Mouse (Mus musculus) liver, embryonic 18 days (tissue): ENCODE data around the gene Caskin2. TPM values are rescaled to one million over a fixed set of nuclear protein-coding genes. Genes with fewer than 3 reads are reported as not detected.

Experiments
- polyA plus RNA-seq: library from polyadenylated mRNA; depleted of rRNA; stranded (reverse); fragments of >200 nt; gene quantifications from 2 replicates; pipeline ENCODE4 v1.2.3, GENCODE M21; 2012; rRNA removed

Caskin2 gene
- 4.7 and 5.5 TPM in 2 replicates for polyA plus RNA-seq

GRCm38 (mm10) chr11:115813507-115814296, at the start of gene Caskin2:
TSS of gene Caskin2 (minus strand) at chr11:115813639.

GRCm38 (mm10) chr11:115858354-115858753, 44.9 kb upstream of the Caskin2 start, which contains the start of gene Myo15b:
TSS of gene Myo15b (plus strand) at chr11:115858406.

GRCm38 (mm10) chr11:115823774-115824740, 10.6 kb upstream of the Caskin2 start, which contains the start of gene Llgl2:
TSS of gene Llgl2 (plus strand) at chr11:115824049.

GRCm38 (mm10) chr11:115814605-115815450, 1.4 kb upstream of the Caskin2 start, which contains the start of gene Tsen54:
TSS of gene Tsen54 (plus strand) at chr11:115814724.

GRCm38 (mm10) chr11:115765103-115765606, 48.3 kb downstream of the Caskin2 start, which contains the start of gene Tmem94:
TSS of gene Tmem94 (plus strand) at chr11:115765433.

Other genes starting within 250 kb of the Caskin2 start
- gene Nup85, start 249.2 kb downstream of the Caskin2 start, polyA plus RNA-seq: 52.3 and 55.6 TPM in 2 replicates
- gene Mrps7, start 209.7 kb downstream of the Caskin2 start, polyA plus RNA-seq: 23.3 and 24.4 TPM in 2 replicates
- 6.7 and 8.1 TPM in 2 replicates for gene Gga3, start 209.6 kb downstream of the Caskin2 start, polyA plus RNA-seq
- gene Mif4gd, start 200.7 kb downstream of the Caskin2 start, polyA plus RNA-seq: 35.3 and 35.9 TPM in 2 replicates
- 7.8 and 8.4 TPM in 2 replicates for gene Slc25a19, start 185.3 kb downstream of the Caskin2 start, polyA plus RNA-seq
- gene Grb2, start 105.0 kb downstream of the Caskin2 start, polyA plus RNA-seq: 22.1 and 25.3 TPM in 2 replicates
- 7.4 and 8.5 TPM in 2 replicates for gene Tmem94, start 48.2 kb downstream of the Caskin2 start, polyA plus RNA-seq
- 8.9 and 9.4 TPM in 2 replicates for gene Tsen54, start 1.1 kb upstream of the Caskin2 start, polyA plus RNA-seq
- 23.6 and 26.0 TPM in 2 replicates for gene Llgl2, start 10.4 kb upstream of the Caskin2 start, polyA plus RNA-seq
- gene Myo15b, start 44.8 kb upstream of the Caskin2 start, polyA plus RNA-seq: 1.1 and 1.3 TPM in 2 replicates
- gene Smim5, start 86.3 kb upstream of the Caskin2 start, polyA plus RNA-seq: 9.2 and 10.1 TPM in 2 replicates
- gene Smim6, start 98.4 kb upstream of the Caskin2 start, polyA plus RNA-seq: 0.96 and 1.1 TPM in 2 replicates
- 18.6 and 21.1 TPM in 2 replicates for gene Sap30bp, start 119.6 kb upstream of the Caskin2 start, polyA plus RNA-seq
- 6.0 and 6.8 TPM in 2 replicates for gene Recql5, start 119.8 kb upstream of the Caskin2 start, polyA plus RNA-seq
- gene Itgb4, start 161.1 kb upstream of the Caskin2 start, polyA plus RNA-seq: 0.21 and 0.23 TPM in 2 replicates
- 104 TPM in 2 replicates for gene Galk1, start 199.1 kb upstream of the Caskin2 start, polyA plus RNA-seq
- 210 and 217 TPM in 2 replicates for gene H3f3b, start 214.3 kb upstream of the Caskin2 start, polyA plus RNA-seq
- gene Unk, start 216.7 kb upstream of the Caskin2 start, polyA plus RNA-seq: 9.9 and 13.0 TPM in 2 replicates